Mouse (Mus musculus) left cerebral cortex, postnatal 10 days (tissue): Measurements from ENCODE around the gene Stpg1. TPM values are rescaled to one million over a fixed set of nuclear protein-coding genes. Genes with fewer than 3 reads are reported as not detected.

Source experiments
- DNase-seq, 2 experiments: peaks; one replicate each; pipeline ENCODE4 v3.0.0; 2021 to 2022; ENCODE audit warnings: low spot score in 2 of 2, mixed read lengths in 1 of 2; ENCODE audit errors: extremely low spot score in 1 of 2
- intact Hi-C: fragments of 180-260 bp; cut with DNase I; formaldehyde crosslinking; loops from one replicate; pipeline ENCODE4 v1.15.1; 2025
- microRNA-seq: library from miRNA; unstranded; fragments of <30 nt; microRNA quantifications from one replicate; pipeline ENCODE4 v1.2.0, GENCODE M21; 2022
- total RNA-seq, 2 experiments: library from RNA; stranded (reverse); gene quantifications; 2 replicates each; pipeline ENCODE4 v1.2.3; 2021

The Stpg1 gene
- total RNA-seq, 2 experiments from 2014 or later = 0.81 to 1.3 TPM

DNA sequence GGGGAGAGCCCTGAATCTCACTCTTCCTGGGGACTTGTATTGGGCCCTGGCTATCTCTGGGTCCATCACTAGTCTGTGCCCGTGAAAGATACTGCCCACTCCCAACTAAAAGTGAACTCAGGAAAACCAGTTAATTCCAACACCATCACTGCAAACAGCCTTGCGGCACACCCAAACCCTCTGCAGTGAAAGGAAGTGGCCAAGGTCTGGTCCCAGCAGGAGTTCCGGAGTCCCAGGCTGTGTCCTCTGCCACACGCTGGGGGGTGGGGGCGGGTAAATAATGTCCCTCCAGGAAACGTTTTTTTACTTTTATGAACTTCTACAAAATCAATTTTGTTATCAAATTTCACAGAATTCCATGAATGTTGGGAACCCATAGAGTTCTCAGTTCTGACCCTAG lies 85.1 kb downstream of the Stpg1 start:
- intact Hi-C loops = no loop called here
- DNase-seq = no peak

DNA sequence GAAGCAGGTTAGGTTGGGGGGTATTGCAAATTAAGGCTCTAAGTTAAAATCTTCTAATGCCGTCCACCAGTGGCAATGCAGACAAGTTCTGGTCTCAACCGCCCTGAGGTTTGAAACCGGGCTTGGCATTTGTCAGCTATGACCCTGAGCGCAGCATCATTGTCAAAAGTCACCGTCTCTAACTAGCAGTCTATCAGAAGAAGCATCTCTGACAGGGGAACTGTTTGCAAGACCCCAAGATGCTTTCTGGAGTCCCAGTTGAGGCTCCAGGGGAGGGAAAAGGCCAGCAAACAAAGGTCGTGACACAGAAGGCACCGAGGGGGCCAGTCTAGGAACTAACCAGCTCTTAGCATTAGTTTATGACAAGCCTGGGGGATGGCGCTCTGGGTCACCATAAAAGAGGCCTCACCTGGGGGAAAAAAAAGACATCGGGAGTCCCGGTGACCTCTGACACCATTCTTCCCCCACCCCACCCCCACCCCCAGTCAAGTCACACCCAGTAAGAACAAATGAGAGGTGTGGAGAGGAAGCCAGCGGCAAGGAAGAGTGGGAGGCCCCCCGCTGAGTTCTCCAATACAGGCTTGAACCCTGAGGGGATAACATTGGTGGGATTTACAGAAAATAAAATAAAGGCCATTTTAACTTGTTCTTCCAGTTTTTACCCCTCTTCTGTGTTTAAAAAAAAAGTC lies 86.8 kb downstream of the Stpg1 start:
- intact Hi-C loops = no loop called here
- DNase-seq = no peak

DNA sequence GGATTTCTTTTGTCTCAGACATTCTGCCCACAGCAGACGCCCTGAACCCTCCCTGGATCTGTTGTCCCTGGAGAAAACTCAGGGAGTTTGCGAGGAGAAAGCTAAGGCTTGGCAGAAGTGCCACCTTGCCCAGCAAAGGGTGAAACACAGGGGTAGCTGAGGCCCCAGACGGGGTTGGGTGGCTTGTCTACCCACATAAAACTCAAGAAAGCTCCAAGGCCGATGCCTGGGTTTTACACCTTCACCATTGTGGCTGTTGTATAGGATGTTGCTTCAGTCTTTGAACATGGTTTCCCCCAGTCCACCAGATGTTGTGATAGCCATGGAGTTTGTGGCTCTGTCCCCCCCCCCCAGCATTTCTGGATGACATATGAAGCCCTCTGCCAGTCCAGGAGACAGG lies 90.2 kb downstream of the Stpg1 start:
- intact Hi-C loops = no loop called here
- DNase-seq = no peak

Small RNAs within 50 kb of the gene (microRNA-seq; reads per million reads assigned to microRNA genes)
- gene Gm25317 = not detected

Other genes starting within 250 kb of the Stpg1 start
- 10 to 100 TPM; 27.1 to 27.6 TPM for gene Clic4, start 222.0 kb upstream of the Stpg1 start, total RNA-seq
- 100 to 1,000 TPM; 133 to 134 TPM for gene Srrm1, start 141.5 kb upstream of the Stpg1 start, total RNA-seq
- under 1 TPM; 0.36 to 0.54 TPM for gene Ncmap, start 96.6 kb upstream of the Stpg1 start, total RNA-seq
- gene Rcan3, start 60.9 kb upstream of the Stpg1 start, total RNA-seq = 10 to 100 TPM; 47.6 to 54.9 TPM
- 10 to 100 TPM; 90.9 to 96.8 TPM for gene Nipal3, start 248 bp downstream of the Stpg1 start, total RNA-seq
- under 1 TPM; 0.36 to 0.62 TPM for gene Grhl3, start 78.8 kb downstream of the Stpg1 start, total RNA-seq
- under 1 TPM; 0.24 to 0.26 TPM for gene Ifnlr1, start 191.5 kb downstream of the Stpg1 start, total RNA-seq
- under 1 TPM; 0.57 to 0.69 TPM for gene Il22ra1, start 233.4 kb downstream of the Stpg1 start, total RNA-seq